Mouse (Mus musculus): Measurements from ENCODE around the gene Gm28729.
"Not testable (repeated sequence)": the region's sequence is repeated elsewhere in the genome, so short reads cannot be mapped to it uniquely, and the experiment has no call there.

Gene Gm28729

GRCm38 (mm10) chr9:96517429-96517828, 7.6 kb downstream of the Gm28729 start:
- DNase-seq, result no peak

GRCm38 (mm10) chr9:96516806-96517205, 8.3 kb downstream of the Gm28729 start:
- no peak for DNase-seq

- DNase-seq, result no peak
Measured at GRCm38 (mm10) chr9:96515737-96516136, 9.3 kb downstream of the Gm28729 start.

- DNase-seq, result no peak
Measured at GRCm38 (mm10) chr9:96514278-96514677, 10.8 kb downstream of the Gm28729 start.

GRCm38 (mm10) chr9:96506011-96506498, 19.0 kb downstream of the Gm28729 start:
- no peak for DNase-seq

- DNase-seq, result no peak
Measured at GRCm38 (mm10) chr9:96505156-96505555, 19.9 kb downstream of the Gm28729 start.

GRCm38 (mm10) chr9:96504116-96504895, 20.8 kb downstream of the Gm28729 start:
- DNase-seq, result no peak

GRCm38 (mm10) chr9:96502856-96503610, 22.0 kb downstream of the Gm28729 start:
- peak; percentile 55 for DNase-seq

GRCm38 (mm10) chr9:96501217-96501616, 23.8 kb downstream of the Gm28729 start:
- no peak for DNase-seq

- no peak for DNase-seq
Measured at GRCm38 (mm10) chr9:96493212-96493611, 31.9 kb downstream of the Gm28729 start.

- DNase-seq, result no peak
Measured at GRCm38 (mm10) chr9:96491810-96492209, 33.3 kb downstream of the Gm28729 start.

GRCm38 (mm10) chr9:96487869-96488268, 37.2 kb downstream of the Gm28729 start:
- not testable (repeated sequence) for DNase-seq

- no peak for DNase-seq
Measured at GRCm38 (mm10) chr9:96483648-96484047, 41.4 kb downstream of the Gm28729 start.

GRCm38 (mm10) chr9:96483028-96483427, 42.0 kb downstream of the Gm28729 start:
- no peak for DNase-seq

GRCm38 (mm10) chr9:96478071-96478888, 46.8 kb downstream of the Gm28729 start, which contains the start of gene Rnf7:
Gene Rnf7, minus strand, starts transcription at chr9:96478675.
- DNase-seq, result peak; percentile 99

- DNase-seq, result no peak
Measured at GRCm38 (mm10) chr9:96472356-96472755, 52.7 kb downstream of the Gm28729 start.

- DNase-seq, result not testable (repeated sequence)
Measured at GRCm38 (mm10) chr9:96471681-96472080, 53.4 kb downstream of the Gm28729 start.

GRCm38 (mm10) chr9:96470266-96470974, 54.6 kb downstream of the Gm28729 start:
- DNase-seq, result no peak

- DNase-seq, result no peak
Measured at GRCm38 (mm10) chr9:96469556-96470265, 55.4 kb downstream of the Gm28729 start.

- DNase-seq, result no peak
Measured at GRCm38 (mm10) chr9:96463708-96464107, 61.4 kb downstream of the Gm28729 start.

GRCm38 (mm10) chr9:96461607-96462006, 63.5 kb downstream of the Gm28729 start:
- no peak for DNase-seq

Measured in cerebellum, adult 9-10 months (tissue).